Mouse (Mus musculus) adrenal gland, postnatal 36 days (tissue): ENCODE measurements around the gene Ydjc. TPM values are rescaled to one million over a fixed set of nuclear protein-coding genes. Genes with fewer than 3 reads are reported as not detected.
A peak's percentile ranks its signal among the peaks of the same experiment; 100 is the strongest.
"Not testable (repeated sequence)": the region's sequence is repeated elsewhere in the genome, so short reads cannot be mapped to it uniquely, and the experiment has no call there.

Experiments
- DNase-seq, 2 experiments: peaks; one replicate each; pipeline ENCODE4 v3.0.0; 2021; ENCODE audit warnings: mixed read lengths in 1 of 2
- total RNA-seq, 2 experiments: library from RNA; stranded (reverse); gene quantifications; 2 replicates each; pipeline ENCODE4 v1.2.3; 2021

Ydjc gene
- total RNA-seq, 2 experiments from 2014 or later = 3.7 to 6.9 TPM

DNA sequence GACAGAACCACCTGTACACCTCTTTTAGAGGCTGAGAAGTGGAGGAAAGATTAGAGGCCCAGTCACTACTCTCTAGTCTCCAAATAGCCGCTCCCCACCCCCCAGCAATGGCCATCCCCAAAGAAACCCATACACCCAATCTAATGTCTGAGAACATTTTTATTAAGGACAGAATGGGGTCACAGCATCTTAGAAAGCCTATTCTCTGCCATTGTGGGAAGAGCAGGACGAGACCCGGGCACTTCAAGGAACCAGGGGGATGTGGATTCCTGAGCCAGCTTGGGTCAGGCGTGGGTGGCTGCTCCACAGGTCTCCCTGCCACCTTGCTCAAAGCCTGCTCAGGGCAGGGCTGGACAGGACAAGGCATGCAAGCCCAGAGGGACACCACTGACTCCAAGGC lies 7.5 kb downstream of the Ydjc start:
- DNase-seq = no peak

DNA sequence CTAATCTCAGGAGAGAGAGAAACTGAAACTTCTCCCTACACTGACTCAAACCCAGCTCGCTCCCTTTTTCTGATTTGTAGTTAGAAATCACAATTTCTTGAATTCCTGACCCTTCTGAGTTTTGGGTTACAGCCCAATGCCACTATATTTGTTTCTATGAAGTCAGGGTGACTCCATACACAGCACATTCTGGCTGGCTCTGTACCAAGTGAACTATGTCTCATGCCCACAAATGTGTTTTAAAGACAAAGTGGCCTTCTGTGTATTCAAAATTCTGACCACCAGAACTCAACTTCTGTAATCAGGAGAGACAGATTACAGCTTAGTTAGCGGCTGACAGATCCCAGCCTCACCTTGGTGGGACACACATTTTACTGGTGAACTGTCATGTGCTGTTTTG lies 9.9 kb downstream of the Ydjc start:
- peak; percentile 42 to 53 for DNase-seq

- DNase-seq = not testable (repeated sequence)
Observed at GRCm38 (mm10) chr16:17165478-17165877, 21.1 kb downstream of the Ydjc start.

DNA sequence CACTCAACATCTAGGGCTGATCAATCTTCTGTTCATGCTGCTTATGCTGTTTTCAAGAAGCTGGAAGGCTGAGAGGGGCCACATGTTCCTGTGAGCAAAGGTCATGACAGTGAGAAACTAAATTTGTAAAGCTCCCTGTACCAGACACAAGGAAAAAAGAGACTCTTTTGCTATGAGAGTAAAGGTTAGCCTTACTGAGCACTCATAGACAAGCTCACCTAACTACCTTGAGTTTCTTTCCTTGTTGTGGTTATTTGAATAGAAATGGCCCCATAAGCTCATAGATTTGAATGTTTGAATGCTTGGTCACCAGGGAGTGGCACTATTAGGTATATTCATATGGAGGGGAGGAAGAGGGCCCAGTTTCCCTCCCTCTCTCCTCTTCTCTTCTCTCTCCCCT lies 22.8 kb downstream of the Ydjc start:
- DNase-seq = no peak

DNA sequence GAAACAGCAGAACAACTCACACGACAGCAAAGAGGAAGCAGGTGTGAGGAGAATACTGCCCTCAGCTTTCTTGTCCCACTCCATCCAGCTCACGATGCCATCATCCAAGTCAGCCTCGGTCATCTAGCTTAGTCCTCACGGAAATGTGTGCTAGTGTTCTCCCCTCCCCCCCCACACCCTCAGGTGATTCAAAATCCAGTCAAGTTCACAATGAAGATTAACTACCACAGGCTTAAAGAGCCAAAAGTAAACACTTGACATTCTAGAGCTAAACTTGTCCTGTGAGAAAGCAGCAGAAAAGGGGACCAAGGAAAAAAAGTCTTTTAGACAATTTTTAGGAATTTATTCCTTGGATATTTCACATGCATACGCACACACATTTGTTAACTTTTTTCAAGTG lies 23.6 kb downstream of the Ydjc start:
- DNase-seq = no peak

GRCm38 (mm10) chr16:17175765-17176164 lies 31.3 kb downstream of the Ydjc start:
- peak; percentile 16 to 46 for DNase-seq

- DNase-seq = no peak
Observed at GRCm38 (mm10) chr16:17177623-17178170, 33.3 kb downstream of the Ydjc start.

DNA sequence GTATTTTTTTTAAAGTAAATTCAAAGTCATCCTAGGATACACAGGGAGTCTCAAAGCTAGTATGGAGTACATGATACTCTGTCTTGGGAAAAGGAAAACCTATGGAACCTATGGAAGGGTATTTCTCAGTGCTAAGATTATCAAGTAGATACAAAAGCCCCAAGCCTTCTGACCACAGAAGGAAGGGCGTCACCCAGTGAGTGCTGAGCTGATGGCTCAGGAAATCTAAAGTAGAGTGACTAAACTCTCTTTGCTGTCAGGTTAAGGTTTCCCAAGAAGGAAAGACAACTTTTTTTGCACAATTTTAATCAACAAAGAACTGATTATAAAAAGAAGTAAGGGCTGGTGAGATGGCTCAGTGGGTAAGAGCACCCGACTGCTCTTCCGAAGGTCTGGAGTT lies 35.3 kb downstream of the Ydjc start:
- no peak for DNase-seq

DNA sequence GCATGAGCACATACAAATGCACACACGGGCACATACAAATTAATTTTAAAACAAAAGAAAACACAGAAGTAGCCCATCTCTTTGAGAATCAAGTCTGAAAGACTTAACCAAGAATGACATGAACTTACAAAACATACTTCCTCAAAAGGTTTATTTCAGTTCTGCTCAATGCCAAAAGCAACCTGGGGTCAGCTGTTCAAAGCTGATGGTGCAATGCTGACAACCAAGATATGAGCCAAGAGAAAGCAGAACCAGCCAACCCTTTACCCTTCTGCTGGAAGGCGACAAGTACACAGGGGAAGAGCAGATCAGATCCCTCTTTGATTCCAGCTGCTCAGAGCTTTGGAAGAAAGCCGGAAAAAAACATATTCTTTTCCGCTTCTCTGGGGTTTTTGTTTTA lies 37.0 kb downstream of the Ydjc start:
- DNase-seq = peak in 1 of 2 experiments; percentile 40

DNA sequence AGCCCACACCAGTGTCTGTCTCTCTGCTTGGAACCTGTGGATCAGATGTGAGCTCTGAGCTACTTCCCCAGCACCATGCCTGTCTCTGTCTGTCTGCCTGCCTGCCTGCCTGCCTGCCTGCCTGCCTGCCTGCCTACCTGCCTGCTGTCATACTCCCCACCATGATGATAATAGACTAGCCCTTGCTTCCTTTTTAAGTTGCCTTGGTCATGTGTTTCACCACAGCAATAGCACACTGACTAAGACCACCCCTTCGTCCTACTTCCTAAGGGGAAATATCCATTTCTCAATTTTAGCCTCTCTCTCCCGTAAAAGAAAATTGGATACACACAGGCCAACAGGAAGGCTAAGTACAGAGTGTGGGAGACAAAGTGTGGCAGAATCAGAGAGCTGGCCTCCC lies 37.7 kb downstream of the Ydjc start:
- no peak for DNase-seq

- no peak for DNase-seq
Observed at GRCm38 (mm10) chr16:17183003-17183402, 38.6 kb downstream of the Ydjc start.

- no peak for DNase-seq
Observed at GRCm38 (mm10) chr16:17185475-17185874, 41.1 kb downstream of the Ydjc start.

DNA sequence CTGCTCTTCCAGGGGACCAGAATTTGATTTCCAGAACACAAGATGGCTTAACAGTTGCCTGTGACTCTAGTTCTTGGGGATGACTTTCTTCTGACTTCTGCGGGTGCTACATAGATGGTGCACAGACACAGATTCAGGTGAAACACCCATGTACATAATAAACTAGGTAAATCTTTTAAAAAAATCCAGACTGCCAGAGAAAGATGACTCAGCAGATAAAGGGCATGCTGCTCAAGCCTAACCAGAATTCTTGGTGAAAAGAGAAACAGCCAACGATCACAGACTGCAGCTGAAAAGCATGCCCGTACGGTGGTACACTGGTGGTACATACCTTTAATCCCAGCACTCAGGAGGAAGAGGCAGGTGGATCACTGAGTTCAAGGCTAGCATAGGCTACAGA lies 49.4 kb downstream of the Ydjc start:
- no peak for DNase-seq

- no peak for DNase-seq
Observed at GRCm38 (mm10) chr16:17200121-17200952, 55.9 kb downstream of the Ydjc start.

DNA sequence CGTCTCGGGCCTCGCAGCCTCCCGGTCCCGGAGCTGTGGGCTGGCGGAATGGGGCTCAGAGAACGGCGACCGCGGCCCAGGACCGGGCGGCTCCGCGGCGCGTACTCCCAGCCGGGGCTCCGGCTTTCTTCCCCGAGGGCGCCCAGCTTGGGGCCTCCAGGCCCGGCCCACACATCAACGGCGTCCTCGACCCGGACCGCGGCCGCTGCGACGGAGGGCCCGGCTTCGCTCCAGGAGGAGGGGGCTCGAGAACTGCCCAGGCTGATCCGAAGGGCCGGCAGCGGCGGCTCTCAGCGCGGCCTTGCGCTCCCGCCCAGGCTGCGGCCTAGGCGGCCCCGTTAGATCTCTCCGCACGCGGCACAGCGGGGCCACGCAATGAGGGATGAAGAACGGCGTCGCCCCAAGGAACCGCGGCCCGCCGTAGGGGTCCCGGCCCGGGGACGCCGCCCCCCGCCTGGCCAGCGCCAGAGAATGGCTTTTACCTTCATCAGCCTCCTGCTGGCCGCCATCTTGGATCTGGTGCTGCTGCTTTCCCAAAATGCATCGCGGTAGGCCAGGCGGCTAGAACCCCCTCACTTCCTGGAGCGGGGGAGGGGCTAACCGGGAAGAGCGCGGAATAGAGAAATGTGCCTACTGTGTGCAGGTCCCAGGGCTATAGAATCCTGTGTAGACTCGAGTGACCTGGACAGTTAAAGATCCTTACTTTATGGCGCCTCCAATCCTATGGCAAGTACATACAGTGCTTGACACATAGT lies 56.7 kb downstream of the Ydjc start:
- DNase-seq = peak; percentile 86 to 90

GRCm38 (mm10) chr16:17201977-17202376 lies 57.6 kb downstream of the Ydjc start:
- no peak for DNase-seq

GRCm38 (mm10) chr16:17202549-17202948 lies 58.1 kb downstream of the Ydjc start, which contains the start of gene Ube2l3:
Gene Ube2l3, minus strand, starts transcription at chr16:17202649.
- DNase-seq = no peak

DNA sequence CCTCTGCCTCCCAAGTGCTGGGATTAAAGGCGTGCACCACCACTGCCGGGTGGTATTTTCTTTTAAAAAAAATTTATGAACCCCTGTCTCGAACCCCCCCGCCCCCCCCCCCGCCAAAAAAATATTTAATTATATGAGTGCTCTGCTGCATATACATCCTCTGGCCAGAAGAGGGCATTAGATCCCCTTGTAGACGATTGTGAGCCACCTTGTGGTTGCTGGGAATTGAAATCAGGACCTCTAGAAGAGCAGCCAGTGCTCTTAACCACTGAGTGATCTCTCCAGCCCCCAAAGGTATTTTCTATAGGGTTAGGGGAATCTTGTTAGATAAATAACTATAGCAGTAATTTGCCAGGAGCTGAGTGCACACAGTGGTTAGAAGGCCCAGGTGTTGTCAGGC lies 60.6 kb downstream of the Ydjc start:
- DNase-seq = peak in 1 of 2 experiments; percentile 44

- DNase-seq = peak; percentile 88 to 92
Observed at GRCm38 (mm10) chr16:17208389-17209361, 64.3 kb downstream of the Ydjc start, which contains the start of gene Rimbp3. Gene Rimbp3, plus strand, starts transcription at chr16:17208603.

- peak in 1 of 2 experiments; percentile 28 for DNase-seq
Observed at GRCm38 (mm10) chr16:17209404-17209960, 65.1 kb downstream of the Ydjc start.
